Mouse (Mus musculus): ENCODE results near the gene Lonrf2.

- no peak for TF ChIP-seq GATA1 (IDR thresholded peaks at IDR 0.05; ENCODE audit: borderline replicate concordance, low read length)
- TF ChIP-seq CTCF (IDR thresholded peaks at IDR 0.05; ENCODE audit: low read depth, low read length): no peak
- no peak for TF ChIP-seq GATA2 (IDR thresholded peaks at IDR 0.05; ENCODE audit: borderline replicate concordance, low read depth, low read length)
- TF ChIP-seq POLR2AphosphoS5 (IDR thresholded peaks at IDR 0.05; ENCODE audit: insufficient replicate concordance, low read depth, low read length): no peak
- peak; percentile 81 for TF ChIP-seq TAL1 (conservative IDR thresholded peaks at IDR 0.05; ENCODE audit: low read depth, low read length)
Observed at GRCm38 (mm10) chr1:38881366-38881765, 44.9 kb upstream of the Lonrf2 start.

Measured in G1E (cell line).